Mouse (Mus musculus) liver, postnatal 0 days (tissue): ENCODE results near the gene Pld1. TPM values are rescaled to one million over a fixed set of nuclear protein-coding genes. Genes with fewer than 3 reads are reported as not detected.

ENCODE experiments used
- ATAC-seq: fragments of 200-750 bp; cut with Nextera tagmentation; 2 replicates; pipeline ENCODE4 v1.8.0; 2017; ENCODE audit warnings: mild to moderate bottlenecking, moderate library complexity
- DNase-seq: peaks from one replicate; pipeline ENCODE4 v3.0.0-alpha.2; 2016
- H3K27ac ChIP-seq: fragments of 300-500 bp; sonication (generic); 2 replicates; pipeline ENCODE4 v1.5.1; 2014; ENCODE audit warnings: antibody characterized with exemption, moderate library complexity, mild to moderate bottlenecking, low read depth
- H3K27me3 ChIP-seq: fragments of 300-500 bp; sonication (generic); 2 replicates; pipeline ENCODE4 v1.6.1; 2014; ENCODE audit warnings: low read length, control low read depth, mixed read lengths; ENCODE audit not compliant: insufficient read depth
- H3K36me3 ChIP-seq: fragments of 300-500 bp; sonication (generic); replicated peaks from 2 replicates; pipeline ENCODE4 v1.6.1; 2014; ENCODE audit warnings: mild to moderate bottlenecking, control low read depth, low read length, moderate library complexity, mixed read lengths; ENCODE audit not compliant: insufficient read depth
- H3K4me1 ChIP-seq: fragments of 300-500 bp; sonication (generic); 2 replicates; pipeline ENCODE4 v1.6.1; 2014; ENCODE audit warnings: antibody characterized with exemption, mild to moderate bottlenecking, control low read depth; ENCODE audit not compliant: insufficient read depth
- H3K4me2 ChIP-seq: fragments of 300-500 bp; sonication (generic); 2 replicates; pipeline ENCODE4 v1.6.1; 2014; ENCODE audit warnings: low read depth, mild to moderate bottlenecking, low read length, moderate library complexity, mixed read lengths
- H3K4me3 ChIP-seq: fragments of 300-500 bp; sonication (generic); 2 replicates; pipeline ENCODE4 v1.5.1; 2014; ENCODE audit warnings: low read depth, low read length
- H3K9ac ChIP-seq: fragments of 300-500 bp; sonication (generic); replicated peaks from 2 replicates; pipeline ENCODE4 v1.6.1; 2014; ENCODE audit warnings: mild to moderate bottlenecking, moderate library complexity
- H3K9me3 ChIP-seq: fragments of 300-500 bp; sonication (generic); 2 replicates; pipeline ENCODE4 v1.6.1; 2016; ENCODE audit warnings: mild to moderate bottlenecking, control low read depth, low read length, mixed read lengths
- CTCF ChIP-seq: sonication (generic); IDR thresholded peaks from 2 replicates; pipeline ENCODE4 v1.5.1; 2016; ENCODE audit warnings: antibody characterized with exemption, low read depth
- EP300 ChIP-seq: IDR thresholded peaks from 2 replicates; pipeline ENCODE4 v1.6.1; 2016; ENCODE audit warnings: antibody characterized with exemption, low read depth, mild to moderate bottlenecking
- WGBS: fragments of 180-500 bp; shearing (Covaris S2); extraction: QIAGEN DNeasy Blood & Tissue Kit; methylation state at CpG from one replicate; pipeline ENCODE4 v1.1.7; 2014; ENCODE audit not compliant: insufficient replicate concordance; 5-methylcytosine and 5-hydroxymethylcytosine counted together
- polyA plus RNA-seq: library from polyadenylated mRNA; unstranded; fragments of >200 nt; fragmentation: Nextera tagmentation; extraction: Ambion mirVana; gene quantifications from 2 replicates; pipeline ENCODE4 v1.2.1, GENCODE M21; 2015

Pld1 gene
- 4.9 and 5.1 TPM in 2 replicates for polyA plus RNA-seq

DNA sequence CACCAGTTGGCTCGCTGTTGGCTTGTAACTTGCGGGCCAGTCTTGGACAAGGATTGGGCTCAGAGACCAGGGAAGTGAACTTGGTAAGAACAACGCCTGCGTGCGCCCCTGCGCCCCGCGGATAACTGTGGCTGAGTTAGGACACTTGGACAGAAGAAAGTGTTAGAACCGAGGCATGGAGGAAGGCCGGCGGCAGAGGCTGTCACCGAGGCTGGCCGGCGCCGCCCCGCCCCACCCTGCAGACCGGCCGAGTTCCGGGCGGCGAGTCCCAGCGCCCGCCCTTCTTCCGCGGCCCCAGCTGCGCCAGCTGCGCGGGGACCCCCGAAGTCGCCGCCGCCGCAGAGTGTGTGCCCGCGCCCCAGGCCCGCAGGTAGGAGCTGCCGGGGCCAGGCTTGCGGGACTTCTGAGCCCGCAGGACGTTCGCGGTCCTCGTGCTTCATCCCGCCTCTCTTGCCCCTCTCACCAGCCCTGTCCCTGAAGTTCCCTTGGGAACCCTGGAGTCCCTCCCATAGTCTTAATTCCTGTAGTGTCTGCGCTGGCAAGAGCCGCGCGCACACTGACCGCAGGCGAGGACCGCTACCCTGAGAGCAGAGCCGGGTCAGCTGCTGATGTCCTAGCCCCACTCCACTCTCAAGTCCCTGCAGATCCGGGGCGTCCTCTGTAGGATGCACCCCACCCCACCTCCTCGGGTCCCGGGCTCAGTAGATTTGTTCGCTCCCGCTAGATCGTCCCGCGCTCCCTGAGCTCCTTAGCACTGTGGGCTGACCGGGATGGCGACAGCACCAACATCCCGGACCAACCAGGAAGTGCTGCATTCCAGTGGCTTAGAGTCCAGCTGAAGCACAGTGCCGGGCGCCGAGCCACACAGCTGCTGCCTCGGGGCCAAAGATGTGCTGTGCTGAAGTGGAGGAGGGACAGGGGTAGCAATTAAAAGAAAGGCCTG, at the start of gene Pld1:
Pld1 (plus strand) TSS at position 315 of the 943 bp plus-strand sequence.
- TF ChIP-seq CTCF (no peak), EP300 (no peak)
- peak; percentile 64 for DNase-seq
- no peaks in the 10 kb centered on the region for H3K27me3 ChIP-seq
- peak; percentile 76 for ATAC-seq
- no peaks in the 10 kb centered on the region for H3K9me3 ChIP-seq
- no peaks in the 10 kb centered on the region for H3K36me3 ChIP-seq
- peaks cover 25% of the 10 kb centered on the region for H3K4me1 ChIP-seq
- peak within 1 kb of the TSS; percentile 82 for H3K9ac ChIP-seq
- peak within 1 kb of the TSS; percentile 62 for H3K4me3 ChIP-seq
- peak within 1 kb of the TSS; percentile 87 for H3K27ac ChIP-seq
- H3K4me2 ChIP-seq, result peak within 1 kb of the TSS; percentile 82
- 1% methylated on average over 61 of the region's 68 CpGs for WGBS

- DNase-seq (no peak), ATAC-seq (no peak)
- Histone ChIP-seq H3K9me3 (no peaks in the 10 kb centered on the region), H3K4me2 (no peak within 1 kb of the TSS), H3K4me1 (peaks cover 16% of the 10 kb centered on the region), H3K36me3 (no peaks in the 10 kb centered on the region), H3K4me3 (no peak within 1 kb of the TSS), H3K9ac (no peak within 1 kb of the TSS), H3K27ac (no peak within 1 kb of the TSS), H3K27me3 (no peaks in the 10 kb centered on the region)
- TF ChIP-seq EP300, result no peak
- TF ChIP-seq CTCF, result no peak
- WGBS, result 59% methylated on average over 8 of the region's 8 CpGs
Observed at GRCm38 (mm10) chr3:27896318-27896892, 42.1 kb upstream of the Pld1 start, which contains the start of gene Tmem212. TSS of gene Tmem212 (minus strand) at chr3:27896368.

- no peak for DNase-seq
- WGBS, result 27% methylated on average over 10 of the region's 10 CpGs
Observed at GRCm38 (mm10) chr3:27898178-27898577, 40.3 kb upstream of the Pld1 start.

GRCm38 (mm10) chr3:27899012-27899726, 39.3 kb upstream of the Pld1 start:
- peak; percentile 88 for ATAC-seq
- WGBS, result 24% methylated on average over 13 of the region's 13 CpGs
- Histone ChIP-seq H3K4me3 (no peak overlapping the region), H3K36me3 (no peaks in the 10 kb centered on the region), H3K27me3 (no peaks in the 10 kb centered on the region), H3K9ac (peak overlapping the region; percentile 47), H3K4me1 (peaks cover 16% of the 10 kb centered on the region), H3K27ac (peak overlapping the region; percentile 89), H3K4me2 (peak overlapping the region; percentile 39; the same call in 1 of the 2 replicates), H3K9me3 (no peaks in the 10 kb centered on the region)
- TF ChIP-seq EP300, result peak; percentile 10; the same call in 1 of the 2 replicates
- peak; percentile 39 for TF ChIP-seq CTCF
- peak; percentile 48 for DNase-seq

More at GRCm38 (mm10) chr3:27898178-27898577, 40.3 kb upstream of the Pld1 start:
- TF ChIP-seq CTCF, result no peak
- no peak for TF ChIP-seq EP300
- Histone ChIP-seq H3K27ac (peak overlapping the region; percentile 89), H3K4me2 (peak overlapping the region; percentile 39; the same call in 1 of the 2 replicates), H3K9me3 (no peaks in the 10 kb centered on the region), H3K27me3 (no peaks in the 10 kb centered on the region), H3K9ac (no peak overlapping the region; the same call in 1 of the 2 replicates), H3K4me1 (peaks cover 16% of the 10 kb centered on the region), H3K36me3 (no peaks in the 10 kb centered on the region), H3K4me3 (no peak overlapping the region)
- ATAC-seq, result no peak; the same call in 1 of the 2 replicates

- no peak overlapping the region for H3K9ac ChIP-seq
- H3K4me2 ChIP-seq, result no peak overlapping the region
- ATAC-seq, result no peak
Observed at GRCm38 (mm10) chr3:27901846-27902245, 36.6 kb upstream of the Pld1 start.

More at GRCm38 (mm10) chr3:27901846-27902245, 36.6 kb upstream of the Pld1 start:
- H3K4me1 ChIP-seq, result peaks cover 29% of the 10 kb centered on the region
- H3K36me3 ChIP-seq, result no peaks in the 10 kb centered on the region
- TF ChIP-seq CTCF, result peak; percentile 50
- TF ChIP-seq EP300, result no peak
- DNase-seq, result peak; percentile 39
- 81% methylated on average over 6 of the region's 6 CpGs for WGBS
- no peaks in the 10 kb centered on the region for H3K27me3 ChIP-seq
- no peak overlapping the region for H3K4me3 ChIP-seq
- no peak overlapping the region for H3K27ac ChIP-seq
- H3K9me3 ChIP-seq, result no peaks in the 10 kb centered on the region
